Comparison of ENCODE assay signal across 8 mouse cellular contexts in the genomic region with DNA sequence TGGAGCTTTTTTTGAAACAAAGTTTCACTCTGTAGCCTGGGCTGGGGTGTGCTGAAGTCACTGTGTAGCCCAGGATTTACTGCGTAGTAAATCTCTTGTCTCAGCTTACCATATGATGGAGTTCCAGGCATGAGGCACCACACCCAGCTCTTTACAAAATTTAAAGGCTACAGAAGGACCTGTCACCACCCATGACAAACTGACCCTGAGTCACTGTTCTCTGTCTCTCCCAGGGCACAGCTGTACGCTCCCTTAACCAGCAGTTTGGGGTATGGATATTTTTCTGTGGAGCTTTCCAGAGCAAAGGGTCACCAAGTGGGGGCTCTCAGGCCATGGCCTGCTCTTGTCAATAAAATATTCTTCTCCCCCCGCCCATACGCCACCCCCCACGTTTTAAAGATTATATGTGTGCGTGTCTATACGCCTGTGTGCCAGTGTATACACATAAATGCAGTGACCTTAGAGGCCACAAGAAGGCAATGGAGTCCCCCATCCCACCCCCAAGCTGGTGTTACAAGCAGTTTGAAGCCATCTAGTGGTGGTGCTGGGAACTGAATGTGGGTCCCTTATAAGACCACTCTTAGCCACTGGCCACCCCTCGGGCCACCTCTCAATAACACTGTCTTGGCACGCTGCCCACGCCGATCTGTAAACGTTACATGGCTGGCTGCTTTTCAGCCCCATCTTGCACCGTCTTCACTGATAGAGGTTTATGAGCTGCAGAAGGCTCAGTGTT. TPM values are rescaled to one million over a fixed set of nuclear protein-coding genes. Genes with fewer than 3 reads are reported as not detected.
A peak's percentile ranks its signal among the peaks of the same experiment; 100 is the strongest.
DNase-seq lines count a peak whose midpoint lies in the region; ATAC-seq and TF ChIP-seq lines count a peak whose summit lies in the region.

No protein-coding gene starts in this region.

- peak; percentile 42; the same call in 1 of the 2 replicates for TF ChIP-seq CTCF in cerebellum, adult 2 months (IDR thresholded peaks at IDR 0.05; ENCODE audit: borderline replicate concordance, insufficient read depth, low read depth, low read length)
- TF ChIP-seq CTCF in hindbrain, postnatal 0 days (IDR thresholded peaks at IDR 0.05; ENCODE audit: low read depth) = peak; percentile 81
- TF ChIP-seq CTCF in lung, embryonic 14.5 days (IDR thresholded peaks at IDR 0.05; ENCODE audit: low read depth) = peak; percentile 90

- H3K9me3 ChIP-seq in hindbrain, postnatal 0 days (ENCODE audit: low read length) = no peaks in the 10 kb centered on the region
- H3K9me3 ChIP-seq in lung, embryonic 14.5 days (ENCODE audit: low read depth, low read length) = no peaks in the 10 kb centered on the region

- no peak overlapping the region for H3K9ac ChIP-seq in hindbrain, postnatal 0 days (replicated peaks; ENCODE audit: low read length)
- H3K9ac ChIP-seq in lung, embryonic 14.5 days = no peak overlapping the region

- no peak overlapping the region for H3K4me3 ChIP-seq in cerebellum, adult 2 months (replicated peaks; ENCODE audit: insufficient read depth, low read depth, low read length)
- no peak overlapping the region for H3K4me3 ChIP-seq in hindbrain, postnatal 0 days (ENCODE audit: low read length)
- H3K4me3 ChIP-seq in lung, embryonic 14.5 days (ENCODE audit: low read depth, low read length) = no peak overlapping the region

- TF ChIP-seq POLR2A in cerebellum, adult 2 months (IDR thresholded peaks at IDR 0.05; ENCODE audit: borderline replicate concordance, insufficient read depth, low read length) = no peak

- peaks cover 8% of the 10 kb centered on the region for H3K4me1 ChIP-seq in cerebellum, adult 2 months (ENCODE audit: control insufficient read depth, insufficient read depth, low read length)
- H3K4me1 ChIP-seq in hindbrain, postnatal 0 days (ENCODE audit: insufficient read depth, low read length) = no peaks in the 10 kb centered on the region
- peaks cover 5% of the 10 kb centered on the region; the same call in 1 of the 2 replicates for H3K4me1 ChIP-seq in lung, embryonic 14.5 days (ENCODE audit: insufficient read depth)

- peak; percentile 61; the same call in 1 of the 2 replicates for ATAC-seq in hindbrain, postnatal 0 days
- peak; percentile 36; the same call in 1 of the 2 replicates for ATAC-seq in lung, embryonic 14.5 days (ENCODE audit: insufficient read depth)

- no peaks in the 10 kb centered on the region for H3K36me3 ChIP-seq in hindbrain, postnatal 0 days (ENCODE audit: insufficient read depth, low read length)
- H3K36me3 ChIP-seq in lung, embryonic 14.5 days (ENCODE audit: insufficient read depth) = no peaks in the 10 kb centered on the region
- H3K36me3 ChIP-seq in splenic B cell, adult 2 months (ENCODE audit: control insufficient read depth, insufficient read depth, low read length, poor library complexity, severe bottlenecking) = no peaks in the 10 kb centered on the region

- WGBS in cerebellum, adult 2 months = 42% methylated on average over 13 of the region's 13 CpGs
- WGBS in hindbrain, postnatal 0 days = 50% methylated on average over 13 of the region's 13 CpGs
- WGBS in lung, embryonic 14.5 days = 38% methylated on average over 13 of the region's 13 CpGs

- no peaks in the 10 kb centered on the region; the same call in 1 of the 2 replicates for H3K27me3 ChIP-seq in cerebellum, adult 2 months (ENCODE audit: control insufficient read depth, insufficient read depth, low read length)
- H3K27me3 ChIP-seq in hindbrain, postnatal 0 days (ENCODE audit: insufficient read depth, low read length) = no peaks in the 10 kb centered on the region
- H3K27me3 ChIP-seq in lung, embryonic 14.5 days (ENCODE audit: insufficient read depth, low read length) = no peaks in the 10 kb centered on the region
- no peaks in the 10 kb centered on the region for H3K27me3 ChIP-seq in splenic B cell, adult 2 months (ENCODE audit: control insufficient read depth, insufficient read depth, low read length, poor library complexity, severe bottlenecking)

- H3K27ac ChIP-seq in cerebellum, adult 2 months (ENCODE audit: insufficient read depth, low read length) = no peak overlapping the region
- no peak overlapping the region for H3K27ac ChIP-seq in hindbrain, postnatal 0 days
- H3K27ac ChIP-seq in lung, embryonic 14.5 days (ENCODE audit: low read depth) = no peak overlapping the region

- DNase-seq in cerebellum, adult 2 months = no peak
- no peak for DNase-seq in cerebellum, adult 11 months
- peak; percentile 38 for DNase-seq in ovary, postnatal 36 days (ENCODE audit: low spot score)
- no peak for DNase-seq in ovary, postnatal 10 days (ENCODE audit: low spot score)
- peak; percentile 85 for DNase-seq in embryo, embryonic 11 days
- peak; percentile 76 for DNase-seq in hindbrain, postnatal 0 days (ENCODE audit: low spot score)
- DNase-seq in lung, embryonic 14.5 days = peak; percentile 90
- DNase-seq in splenic B cell, adult 2 months (ENCODE audit: low read depth, low spot score) = peak; percentile 69

- no peak overlapping the region for H3K4me2 ChIP-seq in hindbrain, postnatal 0 days (ENCODE audit: low read depth, low read length)
- H3K4me2 ChIP-seq in lung, embryonic 14.5 days = no peak overlapping the region

RNA-seq across cellular contexts. Expression of gene Tldc1, which starts 34.8 kb away (rescaled TPM):
- 10.8 and 11.0 TPM in 2 replicates for polyA plus RNA-seq in cerebellum, adult 2 months (2012; rRNA removed)
- 20.2 and 21.2 TPM in 2 replicates for total RNA-seq in hindbrain, postnatal 0 days (2014; rRNA removed)
- 7.4 and 8.4 TPM in 2 replicates for polyA plus RNA-seq in hindbrain, postnatal 0 days (2015; fragmentation: Nextera tagmentation; extraction: Ambion mirVana)
- polyA plus RNA-seq in lung, embryonic 14.5 days (2014; fragmentation: Nextera tagmentation; extraction: Ambion mirVana) = 9.7 and 10.3 TPM in 2 replicates

RNA-seq across cellular contexts. Expression of gene Atp2c2, which starts 43.6 kb away (rescaled TPM):
- 0.28 and 0.35 TPM in 2 replicates for polyA plus RNA-seq in cerebellum, adult 2 months (2012; rRNA removed)
- total RNA-seq in hindbrain, postnatal 0 days (2014; rRNA removed) = 0.26 and 0.29 TPM in 2 replicates
- polyA plus RNA-seq in hindbrain, postnatal 0 days (2015; fragmentation: Nextera tagmentation; extraction: Ambion mirVana) = 0.66 and 0.98 TPM in 2 replicates
- polyA plus RNA-seq in lung, embryonic 14.5 days (2014; fragmentation: Nextera tagmentation; extraction: Ambion mirVana) = 1.8 and 1.9 TPM in 2 replicates

Comparison
In these comparisons a context has a peak if more than half of its experiments do, and no peak if none do; other contexts are left out.
1. DNase-seq: peak in ovary, postnatal 36 days (single experiment), embryo, embryonic 11 days (single experiment), hindbrain, postnatal 0 days (single experiment), lung, embryonic 14.5 days (single experiment) and splenic B cell, adult 2 months (single experiment); none in cerebellum, adult 2 months (0 of 2), cerebellum, adult 11 months (single experiment) and ovary, postnatal 10 days (single experiment).
2. Peak in every context shown above with its lines, with median percentiles within 50 percentile points of each other: CTCF ChIP-seq.